Mouse (Mus musculus): ENCODE measurements around the gene Msh3. TPM values are rescaled to one million over a fixed set of nuclear protein-coding genes. Genes with fewer than 3 reads are reported as not detected.
"Not testable (repeated sequence)": the region's sequence is repeated elsewhere in the genome, so short reads cannot be mapped to it uniquely, and the experiment has no call there.

Gene Msh3
- total RNA-seq, 2 experiments from 2014 or later = 9.5 to 11.3 TPM

DNA sequence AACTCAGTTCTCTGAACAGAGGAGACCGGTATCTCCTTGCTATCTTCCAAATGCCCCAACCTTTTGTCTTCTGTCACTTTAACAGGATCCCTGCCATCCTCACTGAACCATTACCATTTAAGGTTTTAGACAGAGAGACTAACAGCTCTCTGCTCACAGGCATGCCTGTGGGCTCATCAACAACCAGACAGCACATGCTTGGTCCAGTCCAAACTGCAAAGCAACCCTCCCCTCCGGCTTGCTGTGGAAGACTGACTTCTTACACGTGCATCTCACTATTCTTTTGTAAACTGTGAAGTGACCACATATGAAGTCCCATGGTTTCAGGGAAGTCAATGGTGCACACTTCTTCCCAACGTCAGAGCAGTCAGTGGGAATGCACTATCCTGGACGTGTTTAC is 93.5 kb downstream of the Msh3 start:
- DNase-seq = no peak
- intact Hi-C loops (cut with DNase I) = no loop called here

DNA sequence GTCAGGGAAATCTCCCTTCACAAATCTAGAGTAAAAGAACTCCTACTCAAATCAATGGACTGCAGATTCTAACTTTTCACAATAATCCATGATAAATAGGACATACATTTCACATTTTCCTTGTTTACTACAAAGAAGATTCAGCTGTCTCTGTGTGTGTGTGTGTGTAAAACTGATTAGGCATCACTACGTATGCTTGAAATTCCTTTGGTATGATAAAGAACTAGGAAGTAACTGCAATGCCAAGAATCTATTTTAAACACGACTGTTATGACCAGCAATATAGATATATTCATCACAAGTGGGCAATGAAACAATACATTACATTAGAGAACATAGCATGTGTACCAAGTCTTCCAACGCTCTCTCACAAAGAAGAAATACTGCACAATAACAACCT is 99.3 kb downstream of the Msh3 start:
- intact Hi-C loops (cut with DNase I) = no loop called here
- DNase-seq = no peak

DNA sequence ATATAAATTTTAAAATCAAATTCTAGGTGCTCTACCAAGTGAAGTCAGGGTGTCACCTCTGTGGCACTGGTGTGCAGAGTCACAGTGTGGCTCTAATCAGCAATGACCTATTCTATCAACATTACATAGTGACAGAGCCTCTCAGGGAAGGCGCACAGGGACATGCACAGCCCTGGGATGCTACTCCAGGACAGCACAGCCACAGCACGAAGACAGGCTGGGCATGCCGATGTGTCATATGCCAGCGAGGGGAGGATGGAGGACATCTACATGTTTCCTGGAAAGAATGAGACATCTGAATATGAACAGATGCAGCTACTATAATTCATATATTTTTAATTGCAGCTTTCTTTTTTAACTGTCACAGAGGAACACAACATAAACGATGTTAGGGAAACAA is 101.0 kb downstream of the Msh3 start:
- no peak for DNase-seq
- intact Hi-C loops (cut with DNase I) = no loop called here

DNA sequence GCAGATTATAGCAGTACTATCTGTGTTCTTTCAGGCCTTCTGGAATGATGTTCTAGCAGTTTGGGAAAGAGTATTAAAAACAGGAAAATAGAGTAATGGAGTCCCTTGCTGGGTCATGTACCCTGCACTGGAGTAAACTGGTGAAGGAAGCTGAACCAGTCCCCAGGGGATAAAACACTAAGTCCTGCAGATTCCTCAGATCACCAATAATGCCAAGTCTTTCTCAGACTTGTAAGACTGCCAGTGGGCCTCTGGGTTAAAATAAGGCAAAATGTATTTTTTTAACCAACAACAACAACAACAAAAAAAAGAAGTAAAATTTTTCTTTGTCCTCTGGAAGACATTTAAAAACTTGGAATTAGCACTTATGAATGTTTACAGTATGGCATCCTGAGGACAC is 102.5 kb downstream of the Msh3 start:
- DNase-seq = no peak
- intact Hi-C loops (cut with DNase I) = no loop called here

DNA sequence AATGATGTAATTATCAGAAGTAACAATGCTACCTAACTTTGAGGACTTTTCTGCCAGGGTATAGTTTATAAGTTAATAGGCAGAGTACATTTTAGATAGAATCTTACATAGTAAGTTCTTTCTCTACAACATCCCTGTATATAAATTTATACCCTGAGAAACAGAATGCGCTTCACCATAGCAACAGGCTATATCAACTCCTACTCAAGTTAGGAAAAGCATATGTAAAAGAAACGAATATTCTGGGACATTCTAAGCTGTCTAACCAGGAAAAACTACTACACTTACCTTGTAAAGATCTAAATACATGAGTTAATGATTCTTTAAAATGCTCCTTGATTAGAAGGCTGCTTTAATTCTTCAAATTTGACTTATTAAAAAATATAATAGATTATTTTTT is 107.2 kb downstream of the Msh3 start:
- no peak for DNase-seq
- intact Hi-C loops (cut with DNase I) = no loop called here

DNA sequence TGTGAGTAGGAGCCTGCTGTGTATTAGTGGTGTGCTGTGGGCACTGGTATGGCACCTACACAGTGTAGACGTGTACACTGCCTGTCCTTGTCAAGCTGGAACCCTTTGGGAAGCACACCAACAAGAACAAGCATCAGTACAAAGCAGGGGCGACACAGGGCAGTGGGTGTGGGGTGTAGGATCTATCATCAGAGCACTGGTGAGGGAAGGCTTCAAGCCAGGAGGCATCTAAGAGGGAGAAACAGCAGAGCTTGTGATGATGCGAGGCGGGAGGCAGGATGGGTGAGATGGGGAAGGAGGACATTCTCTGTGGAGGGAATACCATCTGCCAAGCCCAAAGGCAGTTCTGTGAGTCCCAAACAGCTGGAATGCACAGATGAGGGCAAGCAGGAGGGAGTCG is 107.8 kb downstream of the Msh3 start:
- DNase-seq = no peak
- intact Hi-C loops (cut with DNase I) = no loop called here

DNA sequence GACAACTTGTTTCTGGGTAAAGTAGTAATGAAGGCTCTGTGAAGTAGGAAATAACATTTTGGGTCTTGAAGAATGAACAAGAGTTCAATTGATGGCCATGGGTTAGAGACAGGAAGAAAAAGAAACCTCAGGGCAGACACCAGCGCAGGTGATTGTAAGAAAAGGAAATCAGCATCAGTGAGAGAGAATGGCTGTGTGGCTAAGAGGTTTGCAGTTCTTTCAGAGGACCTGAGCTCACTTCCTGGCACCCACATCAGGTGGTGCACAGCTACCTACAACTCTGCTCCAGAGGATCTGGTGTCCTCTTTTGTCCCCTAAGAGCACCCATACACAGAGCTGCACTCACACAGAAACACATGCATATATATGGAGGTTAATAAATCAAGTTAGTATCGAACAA is 110.1 kb downstream of the Msh3 start:
- DNase-seq = no peak
- intact Hi-C loops (cut with DNase I) = no loop called here

DNA sequence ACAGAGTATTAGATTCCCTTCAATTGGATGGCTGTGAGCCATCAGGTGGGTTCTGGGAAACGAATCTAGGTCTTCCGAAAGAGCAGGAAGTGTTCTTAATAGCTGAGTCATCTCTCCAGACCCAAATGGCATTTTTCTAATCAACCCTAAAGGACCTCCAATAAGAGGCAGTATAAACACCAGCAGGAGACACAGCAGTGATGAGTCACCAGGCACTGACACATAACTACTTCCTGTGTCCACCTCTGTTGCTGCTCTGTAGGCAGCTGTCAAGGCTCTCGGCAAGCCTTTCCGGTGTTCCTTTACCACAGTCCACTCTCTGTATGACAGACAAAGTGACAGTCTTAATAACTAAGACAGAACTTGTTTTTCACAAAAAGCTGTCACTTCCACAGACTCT is 113.4 kb downstream of the Msh3 start:
- intact Hi-C loops (cut with DNase I) = no loop called here
- DNase-seq = peak in 1 of 2 experiments; percentile 2

DNA sequence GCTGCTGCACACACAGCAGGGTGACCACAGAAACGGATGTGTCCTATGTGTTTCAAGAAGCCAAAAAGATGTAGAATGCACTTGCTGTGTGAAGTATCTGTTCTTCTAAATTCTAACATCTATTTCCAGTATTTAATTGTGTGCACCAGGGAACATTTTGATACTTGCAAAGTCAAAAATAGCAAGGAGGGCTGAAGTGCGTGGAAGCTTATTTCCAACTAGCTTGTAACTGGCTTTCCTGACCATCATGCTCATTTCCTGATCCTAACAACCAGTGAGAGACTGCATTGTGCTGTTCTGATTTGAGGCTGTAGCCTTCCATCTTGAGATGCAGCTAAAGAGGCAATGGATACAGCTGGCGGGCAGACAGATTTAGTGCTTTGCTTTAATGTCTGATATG is 116.9 kb downstream of the Msh3 start:
- intact Hi-C loops (cut with DNase I) = no loop called here

DNA sequence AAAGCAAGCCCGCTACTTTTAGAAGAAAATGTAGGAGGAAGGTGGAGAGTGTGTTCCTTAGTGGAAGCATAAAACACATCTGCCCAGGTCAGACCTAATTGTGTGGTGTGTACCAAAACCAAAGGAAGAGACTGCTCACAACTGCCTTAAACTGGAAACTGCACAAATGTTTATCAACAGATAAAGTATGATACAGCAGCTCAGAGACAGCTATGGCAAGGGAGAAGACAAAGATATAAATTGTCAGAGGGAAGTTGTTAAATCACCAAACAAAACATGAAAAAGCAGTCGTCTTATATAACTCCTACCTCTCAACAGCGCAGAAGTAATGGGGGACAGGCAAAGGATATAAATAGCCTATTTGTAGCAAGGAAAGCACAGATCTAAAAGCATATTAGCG is 117.8 kb downstream of the Msh3 start:
- intact Hi-C loops (cut with DNase I) = no loop called here
- no peak for DNase-seq

More for the DNA sequence above, 116.9 kb downstream of the Msh3 start:
- DNase-seq = no peak

DNA sequence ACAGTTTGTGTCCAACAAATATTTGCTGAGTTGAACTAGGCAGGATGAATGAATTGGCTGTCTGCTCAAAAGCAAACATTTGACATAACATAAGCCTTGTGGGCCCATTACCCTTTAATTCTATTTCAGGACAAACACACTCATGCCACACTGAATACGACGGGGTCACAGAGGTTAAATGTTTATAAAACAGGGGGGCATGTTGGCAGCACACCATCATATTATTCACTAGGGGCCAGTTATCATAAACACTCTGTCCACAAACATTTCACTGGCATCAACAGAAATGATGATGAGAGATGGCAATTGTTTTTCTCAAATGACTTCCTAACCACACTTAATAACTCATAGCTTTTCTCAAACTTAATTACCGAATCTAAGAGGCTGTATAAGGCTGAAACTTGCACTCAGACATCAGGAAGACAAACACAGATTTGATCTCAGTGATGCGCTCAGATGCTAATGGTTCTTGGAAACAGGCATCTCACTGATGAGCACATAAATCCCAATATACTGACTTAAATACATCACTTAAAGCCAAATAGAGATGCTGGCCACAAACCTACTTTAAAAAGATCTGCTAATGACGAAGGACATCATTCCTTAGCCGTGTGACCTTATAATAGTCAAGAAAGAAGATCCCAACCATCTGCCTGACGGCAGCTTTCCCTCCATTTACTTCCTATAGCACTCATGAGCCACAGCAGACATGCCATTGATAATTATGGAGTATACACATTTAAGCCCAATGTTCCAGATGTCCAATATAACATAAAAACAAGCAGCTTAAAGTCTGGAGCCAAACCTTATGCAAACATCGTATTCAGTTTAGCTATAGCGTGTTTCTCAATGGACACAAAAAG is 122.5 kb downstream of the Msh3 start:
- no peak for DNase-seq
- intact Hi-C loops (cut with DNase I) = no loop called here

DNA sequence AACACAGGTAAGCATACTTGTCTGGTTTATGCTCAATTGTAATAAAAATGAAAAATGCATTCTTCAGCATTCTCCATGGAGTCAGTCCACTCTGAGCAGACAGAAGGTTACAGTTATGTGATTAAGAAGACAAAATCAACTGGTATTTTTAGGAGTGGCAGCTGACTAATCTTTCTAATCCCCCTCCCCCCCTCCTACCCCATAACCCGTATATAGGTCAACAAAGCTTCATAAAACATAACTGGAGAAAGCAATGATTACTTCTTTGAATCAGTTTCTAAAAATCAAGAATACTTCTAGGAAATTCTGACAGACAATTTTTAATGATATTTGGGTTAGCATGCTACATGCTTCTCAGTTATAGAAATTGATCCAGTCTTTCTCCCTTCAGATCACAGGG is 126.8 kb downstream of the Msh3 start:
- intact Hi-C loops (cut with DNase I) = no loop called here
- no peak for DNase-seq

DNA sequence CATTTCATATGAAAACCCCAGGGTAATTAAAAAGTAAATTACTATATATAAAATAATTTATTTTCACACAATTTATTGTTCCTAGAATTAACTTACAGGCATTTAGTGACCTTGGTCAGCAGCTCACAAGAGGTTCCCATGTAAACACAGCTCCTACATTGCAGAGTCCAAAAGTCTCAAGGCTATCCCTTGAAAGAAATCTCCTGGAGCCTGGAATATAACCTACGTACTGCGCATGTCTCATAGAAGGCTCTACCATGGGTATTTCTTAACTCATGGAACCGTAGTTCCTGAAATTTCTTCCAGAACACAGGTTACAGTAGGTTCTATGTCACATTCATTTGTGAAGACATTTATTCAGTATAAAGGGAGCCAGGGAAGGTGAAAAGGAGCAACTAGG is 131.2 kb downstream of the Msh3 start:
- intact Hi-C loops (cut with DNase I) = no loop called here
- DNase-seq = no peak

DNA sequence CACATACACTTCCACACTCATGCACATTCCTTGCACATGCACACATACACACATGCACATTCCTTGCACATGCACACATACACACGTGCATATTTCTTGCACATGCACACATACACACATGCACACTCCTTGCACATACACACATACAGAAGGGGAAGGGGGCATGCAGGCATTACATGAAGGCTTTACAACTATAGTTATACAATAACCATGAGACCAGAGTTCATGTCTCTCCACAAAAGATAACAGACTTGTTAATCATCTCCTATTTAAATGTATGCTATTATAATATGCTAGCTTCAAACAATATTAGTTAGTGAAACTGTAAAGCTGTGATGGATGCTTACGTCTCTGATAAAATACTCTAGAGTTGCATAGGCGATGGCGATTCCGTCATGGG is 132.0 kb downstream of the Msh3 start:
- intact Hi-C loops (cut with DNase I) = no loop called here

DNA sequence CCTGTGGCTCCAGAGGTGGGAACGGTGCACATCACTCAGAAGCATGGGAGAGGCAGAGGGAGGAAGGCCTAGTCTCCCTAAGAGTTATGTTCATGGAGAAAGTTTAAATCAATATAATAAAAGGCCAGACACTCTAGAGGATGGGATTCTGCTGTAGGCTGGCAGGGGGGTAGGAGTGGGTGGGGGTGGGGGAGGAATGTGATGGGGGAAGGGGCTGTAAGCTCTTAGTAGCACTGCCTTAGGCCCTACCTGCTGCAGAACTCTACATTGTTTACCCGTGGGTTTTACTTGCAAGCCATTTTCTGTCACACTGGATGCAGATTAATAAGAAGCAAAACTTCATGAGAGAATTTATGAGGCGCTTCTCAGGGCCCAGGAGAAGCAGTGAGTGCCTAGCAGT is 135.0 kb downstream of the Msh3 start:
- intact Hi-C loops (cut with DNase I) = no loop called here

More for the DNA sequence above, 132.0 kb downstream of the Msh3 start:
- DNase-seq = no peak

DNA sequence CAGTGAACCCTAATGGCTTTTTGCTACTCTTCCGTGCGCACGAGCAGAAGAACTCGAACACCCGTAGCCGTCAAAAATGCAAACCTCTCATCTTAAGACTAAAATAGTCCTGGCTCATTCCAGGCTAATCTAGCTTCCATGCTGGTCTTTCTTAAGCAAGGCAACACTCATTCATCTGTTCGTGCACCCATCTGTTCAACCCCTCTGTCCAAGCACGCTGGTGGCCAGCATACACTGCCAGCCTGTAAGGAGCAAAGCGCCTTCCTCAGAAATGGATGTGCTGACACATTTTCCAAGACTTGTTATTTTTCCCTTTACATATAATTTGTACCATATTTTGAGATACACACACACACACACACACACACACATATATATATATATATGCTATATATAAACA is 137.6 kb downstream of the Msh3 start:
- intact Hi-C loops (cut with DNase I) = no loop called here
- DNase-seq = no peak

More for the DNA sequence above, 135.0 kb downstream of the Msh3 start:
- DNase-seq = no peak

DNA sequence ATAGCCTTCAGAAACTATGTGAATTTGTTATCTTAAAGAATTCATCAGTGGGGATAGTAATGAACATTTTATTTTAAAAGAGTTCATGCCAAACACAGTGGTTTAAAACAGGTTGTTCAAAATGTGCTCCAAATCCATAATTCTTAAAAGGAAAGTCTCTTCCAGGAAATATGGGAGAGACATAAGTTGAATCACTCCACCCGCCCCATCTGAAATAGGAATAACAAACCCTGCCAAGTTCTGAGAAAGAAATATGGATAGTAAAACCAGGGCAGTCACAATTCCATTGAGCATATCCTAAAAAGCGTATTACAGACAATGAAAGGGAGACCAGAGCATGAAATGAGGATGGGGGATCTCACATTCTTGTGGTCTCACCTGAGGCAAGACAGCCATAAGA is 157.9 kb downstream of the Msh3 start:
- intact Hi-C loops (cut with DNase I) = no loop called here
- DNase-seq = no peak

DNA sequence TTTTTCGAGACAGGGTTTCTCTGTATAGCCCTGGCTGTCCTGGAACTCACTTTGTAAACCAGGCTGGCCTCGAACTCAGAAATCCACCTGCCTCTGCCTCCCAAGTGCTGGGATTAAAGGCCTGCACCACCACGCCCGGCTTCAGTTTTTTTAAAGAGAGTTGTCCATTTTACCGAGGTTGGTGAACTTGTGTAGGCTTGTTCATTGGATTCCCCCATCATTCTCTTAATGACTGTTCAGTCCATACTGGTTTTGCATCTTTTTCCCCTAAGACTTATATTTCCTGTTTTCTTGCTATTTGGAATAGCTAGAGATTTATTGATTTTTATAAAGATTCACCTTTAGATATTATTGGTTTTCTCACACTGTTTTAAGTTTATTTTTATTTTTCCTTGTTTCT is 161.0 kb downstream of the Msh3 start:
- intact Hi-C loops (cut with DNase I); DNase-seq: not testable (repeated sequence)

DNA sequence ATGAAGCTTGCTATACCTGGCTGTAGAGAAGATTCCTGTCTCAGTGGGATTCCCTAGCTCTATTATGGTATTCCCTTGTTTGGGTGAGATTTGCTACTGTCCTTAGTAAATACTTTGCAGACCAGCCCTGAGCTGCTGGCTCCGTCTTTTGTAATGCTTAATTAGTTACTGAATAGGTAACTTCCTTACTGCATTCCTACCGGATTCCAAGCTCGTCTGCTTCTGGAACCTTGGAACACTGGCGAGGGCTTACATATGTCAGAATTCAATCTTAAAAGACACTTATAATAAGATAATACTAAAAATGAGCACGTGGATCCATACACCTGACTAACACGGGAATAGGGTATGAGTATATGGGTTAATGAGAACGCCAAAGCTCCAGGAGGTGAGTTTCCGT is 182.1 kb downstream of the Msh3 start:
- DNase-seq = not testable (repeated sequence)

More for the DNA sequence above, 182.1 kb downstream of the Msh3 start:
- intact Hi-C loops (cut with DNase I) = not testable (repeated sequence)
